Mouse (Mus musculus) cerebellum, adult 8-10 months (tissue): ENCODE measurements around the gene Cyfip2.

Experiments
- DNase-seq: peaks from one replicate; pipeline ENCODE4 v3.0.0; 2022

The Cyfip2 gene

DNA sequence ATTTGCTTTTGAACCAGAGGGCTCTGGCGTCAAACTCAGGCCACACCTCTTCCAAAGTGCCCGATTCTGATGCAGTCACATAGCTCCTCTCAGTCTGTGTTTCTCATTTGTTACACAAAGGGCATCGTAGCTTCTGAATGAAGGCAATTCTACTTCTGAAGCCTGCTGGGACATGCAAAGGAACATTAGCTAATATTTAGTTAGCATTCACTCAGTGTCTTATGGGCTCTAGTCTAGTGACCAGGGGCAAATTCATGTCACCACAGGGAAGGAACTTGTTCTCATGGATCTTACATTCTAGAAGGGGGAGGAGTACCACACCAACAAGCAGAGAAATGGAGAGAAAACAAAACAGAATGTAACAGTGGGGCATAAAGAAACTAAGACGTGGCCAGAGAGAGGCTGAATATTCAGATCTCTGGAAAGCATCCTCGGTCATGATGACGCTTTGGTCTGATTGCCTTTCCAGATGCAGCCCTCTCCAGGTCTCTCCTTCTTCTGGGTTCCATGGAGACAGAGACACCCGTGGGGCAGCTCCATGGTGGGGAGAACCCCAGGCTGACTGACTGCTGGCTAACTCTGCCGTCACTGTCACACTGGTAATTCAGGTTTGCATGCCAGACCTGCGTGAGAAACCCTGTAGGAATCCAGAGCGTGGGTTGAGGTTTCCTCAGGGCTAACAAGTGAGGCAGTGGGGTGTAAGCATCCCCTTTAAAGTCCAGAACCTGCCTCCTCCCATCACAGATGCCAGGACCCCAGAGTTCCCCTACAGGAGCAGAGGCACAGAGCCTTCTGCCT is 135.2 kb downstream of the Cyfip2 start:
- no peak for DNase-seq

DNA sequence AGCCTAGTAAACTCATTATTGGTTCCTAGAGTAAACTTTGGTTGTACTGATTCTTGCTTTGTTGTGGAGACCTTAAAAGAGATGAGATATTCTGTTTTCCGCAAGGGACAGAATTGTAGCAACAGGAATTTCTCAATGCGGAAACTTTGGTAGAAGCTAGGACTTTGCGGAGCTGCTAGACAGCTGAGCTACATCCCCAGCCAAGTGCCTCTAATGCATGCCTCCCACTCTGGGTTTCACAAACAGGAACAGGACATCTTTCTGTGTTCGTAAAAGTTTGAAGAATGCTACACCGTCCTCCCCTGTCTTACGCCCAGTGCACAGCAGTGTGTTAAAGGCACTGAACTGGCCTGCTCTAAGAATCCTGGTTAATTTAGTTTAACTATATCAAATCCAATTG is 136.5 kb downstream of the Cyfip2 start:
- no peak for DNase-seq

DNA sequence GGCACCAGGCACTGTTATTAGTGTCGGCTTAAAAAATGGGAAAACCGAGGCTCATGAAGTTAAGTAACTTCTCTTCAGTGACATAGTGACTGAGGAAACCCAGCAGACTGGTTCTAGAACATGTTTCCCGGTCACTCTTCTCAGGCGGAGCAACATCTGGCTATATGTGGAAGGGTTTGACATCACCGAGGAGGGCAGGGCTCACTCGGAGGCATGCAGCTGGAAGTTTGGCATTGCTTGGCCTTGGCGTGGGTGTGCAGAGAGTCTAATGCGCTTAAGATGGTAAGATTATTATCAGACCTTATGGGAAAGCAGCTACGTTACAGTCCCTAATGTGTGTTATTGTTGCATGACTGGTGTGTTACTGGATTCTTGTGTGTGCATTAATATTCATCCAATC is 140.5 kb downstream of the Cyfip2 start:
- DNase-seq, result no peak

DNA sequence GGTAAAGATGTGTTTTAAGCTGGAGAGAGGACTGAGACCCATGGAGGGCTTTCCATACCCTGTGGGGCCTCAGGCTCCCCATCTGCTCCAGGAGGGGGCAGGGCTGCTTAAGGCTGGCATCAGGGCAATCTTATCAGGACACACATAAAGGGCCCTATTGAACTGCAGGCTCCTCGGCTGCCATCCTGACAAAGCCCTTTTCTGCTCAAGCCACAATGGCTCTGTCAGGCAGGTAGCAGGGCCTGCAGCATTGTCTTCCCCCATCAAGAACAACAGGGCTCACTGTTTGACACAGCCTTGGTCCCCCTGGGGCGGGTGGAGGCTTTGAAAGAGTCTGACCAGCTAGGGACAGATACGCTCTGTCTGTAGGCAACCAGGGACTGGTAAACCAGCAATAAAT is 142.8 kb downstream of the Cyfip2 start:
- DNase-seq, result no peak

DNA sequence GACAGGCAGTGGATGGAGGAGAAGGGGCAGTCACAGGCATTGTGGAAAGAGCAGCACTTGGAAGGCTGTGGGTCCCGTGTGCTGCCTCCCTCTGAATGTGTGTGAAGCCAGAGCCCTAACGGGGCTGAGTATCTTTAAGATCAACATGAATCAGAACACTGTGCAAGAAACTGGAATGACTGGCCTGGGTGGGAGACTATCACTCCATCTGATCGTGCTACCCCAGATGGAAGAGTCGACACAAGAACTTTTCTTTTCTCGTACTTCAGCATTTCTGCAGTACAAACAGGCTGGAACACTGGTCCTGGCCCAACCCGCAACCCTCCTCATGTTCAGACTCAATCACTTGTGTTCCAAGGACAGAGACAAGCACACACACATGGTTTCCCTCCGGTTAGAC is 144.2 kb downstream of the Cyfip2 start:
- no peak for DNase-seq

DNA sequence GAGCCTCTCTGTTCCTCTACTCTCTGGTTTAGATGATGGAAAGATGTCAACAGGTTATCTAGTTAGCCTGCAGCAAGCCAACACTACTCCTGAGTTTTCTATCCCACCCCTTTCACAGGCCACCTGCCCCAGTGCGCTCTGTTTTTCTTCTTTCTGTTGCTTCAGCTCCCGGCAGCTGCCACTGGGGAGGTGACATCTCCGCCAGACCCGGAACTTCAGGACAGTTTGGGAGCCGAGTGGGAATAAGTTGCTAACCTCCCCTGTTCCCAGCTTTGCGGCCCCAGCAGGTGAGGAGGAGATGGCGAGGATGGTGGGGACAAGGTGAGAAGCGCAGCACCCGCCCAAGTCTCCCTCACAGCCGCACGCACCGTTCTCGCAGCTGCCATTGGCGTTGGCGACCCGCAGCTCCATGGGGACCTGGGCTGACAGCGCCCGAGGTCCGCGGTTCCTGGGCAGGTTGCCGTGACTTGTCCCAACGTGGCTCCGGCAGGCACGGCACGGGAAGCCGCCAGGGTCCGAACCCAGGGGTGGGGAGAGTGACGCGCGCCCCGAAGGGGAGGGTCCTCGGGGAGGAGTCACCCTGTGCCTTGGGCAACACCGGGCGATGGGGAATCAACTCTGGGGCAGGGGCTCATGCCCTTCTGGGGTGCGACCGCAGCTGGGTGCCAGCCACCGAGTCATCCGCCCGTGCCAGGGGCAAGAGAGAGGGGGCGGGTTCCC is 146.6 kb downstream of the Cyfip2 start, which contains the start of gene Nipal4:
Gene Nipal4, minus strand, starts transcription at position 643 of the 720 bp plus-strand sequence.
- no peak for DNase-seq

DNA sequence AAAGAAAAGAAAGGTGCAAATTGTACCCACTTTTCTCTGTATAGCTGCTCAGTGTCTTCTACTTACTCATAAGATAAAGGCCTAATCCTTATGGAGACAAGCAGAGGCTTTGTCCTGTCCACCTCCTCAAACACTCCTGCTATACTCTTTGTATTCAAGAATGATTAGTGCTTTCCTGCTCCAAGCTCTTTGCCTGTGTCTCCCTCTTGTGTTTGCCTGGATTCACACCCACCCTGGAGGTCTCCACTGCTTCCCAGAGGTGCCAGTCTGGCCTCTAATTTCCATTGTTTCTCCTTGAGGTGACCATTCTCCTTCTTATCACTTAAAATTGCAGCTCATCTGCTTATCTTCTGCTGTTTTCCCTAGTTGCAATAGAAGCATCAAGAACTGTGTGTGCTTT is 155.2 kb downstream of the Cyfip2 start:
- DNase-seq, result no peak

DNA sequence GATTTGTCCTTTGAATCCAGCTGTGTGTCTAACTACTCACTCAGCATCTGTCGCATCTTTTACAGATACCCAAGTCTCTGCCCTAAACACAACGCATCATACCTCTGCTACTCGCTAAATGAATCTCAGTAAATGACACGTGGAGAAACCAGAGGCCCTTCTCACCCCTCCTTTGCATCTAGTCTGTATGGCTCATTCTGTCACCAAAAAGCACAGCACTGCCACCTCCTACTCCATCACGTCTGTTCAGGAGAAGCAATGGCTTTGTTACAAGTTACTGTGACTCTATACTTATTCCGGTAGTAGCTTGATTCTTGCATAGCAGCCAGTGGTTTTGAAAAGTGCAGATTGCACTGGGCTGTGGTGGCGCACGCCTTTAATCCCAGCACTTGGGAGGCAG is 155.7 kb downstream of the Cyfip2 start:
- no peak for DNase-seq

DNA sequence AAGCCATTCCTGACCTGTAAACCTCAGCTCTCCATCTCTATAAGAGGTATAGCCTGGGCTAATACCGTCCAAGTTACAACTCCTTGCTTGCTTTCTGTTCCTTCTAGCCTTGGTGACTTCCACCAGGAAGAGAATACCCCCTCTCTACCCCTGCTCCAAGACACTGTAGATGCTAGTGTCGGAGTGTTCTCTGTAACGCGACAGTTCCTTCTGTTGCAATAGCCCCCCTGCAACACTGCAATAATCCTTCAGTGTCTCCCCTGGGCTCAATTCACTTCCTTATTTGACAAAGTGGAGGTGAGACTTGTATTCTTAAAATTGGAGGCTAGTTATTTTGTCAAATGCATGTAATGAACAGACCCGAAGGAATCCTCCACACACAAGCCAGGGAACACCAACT is 166.0 kb downstream of the Cyfip2 start:
- DNase-seq, result no peak

DNA sequence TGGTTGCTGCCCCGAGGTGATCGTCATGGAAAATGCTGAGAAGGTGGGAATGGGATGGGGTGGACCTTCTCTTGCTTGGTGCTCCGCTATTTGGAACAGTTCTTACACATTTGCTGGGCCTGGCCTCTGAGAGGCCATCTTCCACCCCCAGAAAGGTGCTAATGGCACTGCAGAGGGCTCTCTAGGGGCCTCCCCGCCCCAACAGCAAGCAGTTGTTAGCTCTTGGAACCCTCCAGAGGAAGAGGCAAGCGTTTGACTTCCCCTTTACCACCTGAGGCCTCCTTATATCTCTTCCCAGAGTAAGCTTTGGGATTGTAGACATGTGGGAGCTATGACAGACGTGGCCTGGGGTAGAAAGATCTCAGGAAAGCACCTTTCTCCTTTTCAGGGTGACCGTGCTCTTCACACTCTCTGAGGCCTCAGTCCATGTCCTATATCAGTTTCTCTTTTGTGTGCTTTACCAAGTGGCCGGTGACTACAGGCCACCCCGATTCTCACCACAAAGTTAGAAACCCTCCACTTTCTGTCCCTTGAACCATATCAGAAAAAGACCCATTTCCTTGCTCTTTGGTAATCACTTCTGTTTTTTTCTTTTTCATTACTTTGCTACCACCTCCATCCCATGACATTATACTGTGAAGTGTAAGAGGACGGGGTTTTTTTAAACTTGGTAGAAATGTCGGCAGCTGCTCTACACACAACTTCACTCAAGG is 167.3 kb downstream of the Cyfip2 start:
- no peak for DNase-seq
